Mouse (Mus musculus) MEL (cell line): ENCODE results near the gene 4931428F04Rik.

ENCODE experiments used
- CHD2 ChIP-seq: IDR thresholded peaks from 2 replicates; pipeline ENCODE4 v1.6.1; 2011; ENCODE audit warnings: low read length, improper control_type of control experiment
- CTCF ChIP-seq, 3 experiments: IDR thresholded peaks in 2 of 3; conservative IDR thresholded peaks in 1 of 3; 2 replicates each; pipeline ENCODE4 v1.5.1; 2011 to 2012; ENCODE audit warnings: low read length in 3 of 3, low read depth in 2 of 3, mild to moderate bottlenecking in 2 of 3, improper control_type of control experiment in 1 of 3, inconsistent platforms in 1 of 3, mixed read lengths in 1 of 3, moderate library complexity in 1 of 3; ENCODE audit not compliant: control insufficient read depth in 1 of 3, insufficient read depth in 1 of 3, poor library complexity in 1 of 3, severe bottlenecking in 1 of 3
- KAT2A ChIP-seq: conservative IDR thresholded peaks from 2 replicates; pipeline ENCODE4 v1.6.1; 2012; ENCODE audit warnings: low read depth, low read length, improper control_type of control experiment, inconsistent platforms
- MEF2A ChIP-seq: IDR thresholded peaks from 2 replicates; pipeline ENCODE4 v1.6.1; 2014; ENCODE audit warnings: low read depth, mild to moderate bottlenecking, inconsistent platforms, low read length, improper control_type of control experiment; ENCODE audit not compliant: poor library complexity, insufficient replicate concordance, severe bottlenecking; ENCODE audit errors: extremely low read depth
- NELFE ChIP-seq: IDR thresholded peaks from 2 replicates; pipeline ENCODE4 v1.6.1; 2011; ENCODE audit warnings: low read depth, low read length, improper control_type of control experiment
- POLR2A ChIP-seq, 2 experiments: IDR thresholded peaks; 2 replicates each; pipeline ENCODE4 v1.6.1; 2011 to 2012; ENCODE audit warnings: low read length in 2 of 2, mild to moderate bottlenecking in 2 of 2, control low read depth in 1 of 2, improper control_type of control experiment in 1 of 2, low read depth in 1 of 2, moderate library complexity in 1 of 2; ENCODE audit not compliant: control insufficient read depth in 1 of 2, insufficient read depth in 1 of 2, poor library complexity in 1 of 2
- USF1 ChIP-seq: IDR thresholded peaks from 2 replicates; pipeline ENCODE4 v1.6.1; 2014; ENCODE audit warnings: low read depth, mild to moderate bottlenecking, inconsistent platforms, low read length, improper control_type of control experiment, moderate library complexity

DNA sequence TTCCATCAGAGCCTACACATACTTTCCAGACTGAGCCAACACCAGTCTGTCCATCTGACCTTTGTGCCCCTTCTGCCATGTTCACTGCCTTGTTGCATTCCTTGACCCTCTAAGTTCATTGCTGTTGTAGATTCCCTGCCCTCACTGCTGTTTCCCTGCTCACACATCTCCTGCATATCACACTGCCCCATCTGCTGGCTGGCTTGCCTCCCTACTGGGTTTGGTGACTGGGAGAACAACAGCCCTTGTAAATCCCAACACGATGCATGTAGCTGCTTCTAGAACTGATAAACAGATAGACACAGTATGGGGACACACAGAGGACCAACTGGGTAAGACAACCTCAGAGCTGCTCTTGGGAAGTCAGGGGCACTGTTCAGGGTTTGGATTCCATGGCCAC, 22.1 kb upstream of the 4931428F04Rik start:
- TF ChIP-seq POLR2A (IDR thresholded peaks at IDR 0.05; ENCODE audit: control insufficient read depth in 1 of 2, insufficient read depth in 1 of 2, low read depth in 1 of 2, low read length in 2 of 2, poor library complexity in 1 of 2) (no peak), MEF2A (no peak), CTCF (IDR thresholded peaks at IDR 0.05 in 2 of 3, conservative IDR thresholded peaks at IDR 0.05 in 1 of 3; ENCODE audit: control insufficient read depth in 1 of 3, insufficient read depth in 1 of 3, low read depth in 2 of 3, low read length in 3 of 3, poor library complexity in 1 of 3, severe bottlenecking in 1 of 3) (peak in 2 of 3 experiments; percentile 17 to 39; a peak in 2 of 6 replicates), NELFE (no peak), USF1 (no peak), CHD2 (no peak), KAT2A (no peak)
